Mouse (Mus musculus) kidney, adult 2 months (tissue): ENCODE measurements around the gene Hspa5. TPM values are rescaled to one million over a fixed set of nuclear protein-coding genes. Genes with fewer than 3 reads are reported as not detected.
"Not testable (repeated sequence)": the region's sequence is repeated elsewhere in the genome, so short reads cannot be mapped to it uniquely, and the experiment has no call there.

ENCODE experiments used
- DNase-seq: peaks from one replicate; pipeline ENCODE4 v3.0.0; 2021
- H3K27ac ChIP-seq: fragments of 200-500 bp; 2 replicates; pipeline ENCODE4 v1.5.1; 2012; ENCODE audit warnings: low read depth, low read length, control low read depth, inconsistent platforms; ENCODE audit not compliant: insufficient read depth
- H3K27me3 ChIP-seq: fragments of 200-500 bp; replicated peaks from 2 replicates; pipeline ENCODE4 v1.6.1; 2012; ENCODE audit warnings: mild to moderate bottlenecking, moderate library complexity, low read length, inconsistent platforms; ENCODE audit not compliant: control insufficient read depth, insufficient read depth
- H3K36me3 ChIP-seq: fragments of 200-500 bp; 2 replicates; pipeline ENCODE4 v1.6.1; 2012; ENCODE audit warnings: mild to moderate bottlenecking, moderate library complexity, low read length, inconsistent platforms; ENCODE audit not compliant: control insufficient read depth, insufficient read depth
- H3K4me1 ChIP-seq: fragments of 200-500 bp; 2 replicates; pipeline ENCODE4 v1.6.1; 2011; ENCODE audit warnings: low read length; ENCODE audit not compliant: control insufficient read depth, insufficient read depth
- H3K4me3 ChIP-seq: fragments of 200-500 bp; 2 replicates; pipeline ENCODE4 v1.5.1; 2011; ENCODE audit warnings: mild to moderate bottlenecking, low read depth, low read length, control low read depth; ENCODE audit not compliant: insufficient read depth
- CTCF ChIP-seq: fragments of 200-500 bp; conservative IDR thresholded peaks from 2 replicates; pipeline ENCODE4 v1.5.1; 2011; ENCODE audit warnings: low read depth, mild to moderate bottlenecking, control low read depth, low read length, moderate library complexity, mixed read lengths; ENCODE audit not compliant: insufficient read depth, insufficient read length
- POLR2A ChIP-seq: fragments of 200-500 bp; IDR thresholded peaks from one replicate; pipeline ENCODE4 v1.6.1; 2011; ENCODE audit warnings: low read depth, low read length, control low read depth
- WGBS: fragments of 180-500 bp; shearing (Covaris S2); methylation state at CpG from one replicate; pipeline ENCODE4 v1.1.7; 2018; 5-methylcytosine and 5-hydroxymethylcytosine counted together
- polyA plus RNA-seq: library from polyadenylated mRNA; depleted of rRNA; stranded (reverse); fragments of >200 nt; gene quantifications from 2 replicates; pipeline ENCODE4 v1.2.3, GENCODE M21; 2012

Gene Hspa5
- polyA plus RNA-seq, 1 experiment: 489 TPM

DNA sequence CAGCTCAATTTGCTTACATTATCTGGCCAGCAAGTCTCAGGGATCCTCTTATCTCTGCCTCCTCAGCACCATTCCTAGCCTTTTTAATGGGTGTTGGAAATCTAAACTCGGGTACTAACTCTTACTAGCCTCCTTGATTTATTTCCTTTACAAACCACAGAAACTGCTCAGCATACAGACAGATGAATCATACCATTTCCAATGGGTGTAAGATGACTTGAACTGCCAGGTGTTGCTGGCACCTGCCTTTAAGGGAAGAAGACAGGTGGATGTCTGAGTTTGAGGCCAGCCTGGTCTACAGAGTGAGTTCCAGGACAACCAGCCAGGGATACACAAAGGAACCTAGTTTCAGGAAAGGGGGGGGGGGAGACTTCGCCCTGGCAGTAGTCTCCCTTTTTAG, 36.3 kb downstream of the Hspa5 start:
- WGBS: 62% methylated on average over 2 of the region's 2 CpGs
- Histone ChIP-seq H3K27me3 (no peaks in the 10 kb centered on the region), H3K36me3 (peaks cover 7% of the 10 kb centered on the region)

DNA sequence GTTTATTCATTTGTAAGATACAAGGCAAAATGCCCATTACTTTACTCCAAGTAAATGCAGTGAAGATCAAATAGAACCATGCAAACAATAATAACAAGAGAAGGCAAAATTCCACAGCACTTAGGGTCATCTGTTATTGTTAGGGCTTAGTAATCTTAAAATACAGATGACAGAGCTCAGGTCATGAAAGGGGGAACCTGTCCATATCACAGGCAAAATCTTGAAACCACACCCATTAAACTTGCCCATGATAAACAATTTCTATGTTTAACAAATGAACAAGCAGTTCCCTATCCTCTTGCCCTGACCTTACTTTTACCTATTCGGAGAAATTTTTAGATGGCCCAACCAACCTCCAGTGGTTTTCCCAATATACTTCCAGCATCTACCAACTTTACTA, 37.8 kb downstream of the Hspa5 start:
- TF ChIP-seq CTCF (no peak), POLR2A (no peak)
- 94% methylated on average over 1 of the region's 1 CpGs for WGBS
- Histone ChIP-seq H3K4me3 (no peak overlapping the region), H3K4me1 (peaks cover 21% of the 10 kb centered on the region), H3K27ac (no peak overlapping the region), H3K27me3 (no peaks in the 10 kb centered on the region), H3K36me3 (peaks cover 8% of the 10 kb centered on the region)
- DNase-seq: no peak

More for the DNA sequence above, 36.3 kb downstream of the Hspa5 start:
- peaks cover 26% of the 10 kb centered on the region for H3K4me1 ChIP-seq
- TF ChIP-seq POLR2A: no peak
- TF ChIP-seq CTCF: no peak
- H3K4me3 ChIP-seq: no peak overlapping the region
- H3K27ac ChIP-seq: no peak overlapping the region
- no peak for DNase-seq

DNA sequence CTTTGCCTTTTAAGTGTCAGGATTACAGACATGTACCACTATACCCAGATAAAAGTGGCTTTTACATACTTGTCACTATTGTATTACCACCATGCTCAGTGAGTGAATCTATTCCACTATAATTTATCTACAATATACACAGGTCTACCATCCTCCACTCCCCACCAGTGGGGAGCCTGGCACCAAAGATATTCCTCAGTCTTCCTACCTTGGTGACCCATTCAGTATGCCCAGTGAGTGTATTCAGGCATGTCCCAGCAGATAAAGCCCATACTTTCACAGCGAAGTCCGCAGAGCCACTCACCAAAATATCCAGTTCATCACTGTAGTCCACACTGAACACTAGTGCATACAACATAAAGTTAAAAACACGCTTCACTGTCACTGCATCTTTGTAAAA, 39.0 kb downstream of the Hspa5 start:
- no peak for DNase-seq
- Histone ChIP-seq H3K36me3 (peaks cover 8% of the 10 kb centered on the region), H3K4me3 (no peak overlapping the region), H3K4me1 (peaks cover 13% of the 10 kb centered on the region), H3K27ac (no peak overlapping the region), H3K27me3 (no peaks in the 10 kb centered on the region)
- WGBS: 88% methylated on average over 3 of the region's 3 CpGs
- TF ChIP-seq POLR2A (no peak), CTCF (no peak)

DNA sequence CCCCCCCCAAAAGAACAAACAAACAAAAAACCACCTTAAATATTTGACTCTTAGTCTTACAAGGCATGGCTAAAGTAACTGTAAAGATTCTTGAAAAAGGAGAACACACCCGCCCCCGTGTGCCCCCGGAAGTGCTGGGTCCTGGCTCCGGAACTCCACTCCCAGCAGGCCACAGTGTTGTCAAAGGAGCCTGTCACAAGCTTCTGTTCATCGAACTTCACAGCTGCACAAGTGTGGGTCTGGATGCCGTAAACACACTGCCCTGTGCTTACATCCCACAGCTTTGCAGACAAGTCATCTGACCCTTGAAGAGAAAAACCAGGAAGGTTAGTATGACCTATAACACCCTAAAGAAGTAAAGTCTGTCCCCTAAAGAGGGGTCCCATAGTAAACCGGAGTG, 40.9 kb downstream of the Hspa5 start:
- no peaks in the 10 kb centered on the region for H3K27me3 ChIP-seq

DNA sequence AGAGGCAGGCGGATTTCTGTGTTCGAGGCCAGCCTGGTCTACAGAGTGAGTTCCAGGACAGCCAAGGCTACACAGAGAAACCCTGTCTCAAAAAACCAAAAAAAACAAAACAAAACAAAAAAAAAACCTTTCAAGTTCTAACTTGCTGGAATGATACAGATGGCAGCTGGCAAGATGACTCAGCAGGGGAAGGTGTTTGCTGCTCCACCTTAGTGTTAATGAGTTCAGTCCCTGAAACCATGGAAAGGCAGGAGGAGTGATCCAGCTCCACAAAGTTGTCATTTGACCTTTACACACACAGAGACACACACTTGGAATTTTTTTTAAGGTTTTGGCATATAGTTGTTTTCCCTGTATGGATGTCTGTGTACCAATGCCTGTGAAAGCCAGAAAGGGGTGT, 44.1 kb downstream of the Hspa5 start:
- not testable (repeated sequence) for DNase-seq, H3K27me3 ChIP-seq, H3K36me3 ChIP-seq, H3K27ac ChIP-seq, H3K4me3 ChIP-seq, H3K4me1 ChIP-seq
- 93% methylated on average over 2 of the region's 2 CpGs for WGBS

More for the DNA sequence above, 40.9 kb downstream of the Hspa5 start:
- peaks cover 5% of the 10 kb centered on the region for H3K36me3 ChIP-seq
- no peak overlapping the region for H3K4me3 ChIP-seq
- H3K4me1 ChIP-seq: peaks cover 5% of the 10 kb centered on the region; the same call in 1 of the 2 replicates
- no peak overlapping the region for H3K27ac ChIP-seq
- TF ChIP-seq POLR2A: no peak
- no peak for TF ChIP-seq CTCF
- 70% methylated on average over 7 of the region's 7 CpGs for WGBS
- no peak for DNase-seq

DNA sequence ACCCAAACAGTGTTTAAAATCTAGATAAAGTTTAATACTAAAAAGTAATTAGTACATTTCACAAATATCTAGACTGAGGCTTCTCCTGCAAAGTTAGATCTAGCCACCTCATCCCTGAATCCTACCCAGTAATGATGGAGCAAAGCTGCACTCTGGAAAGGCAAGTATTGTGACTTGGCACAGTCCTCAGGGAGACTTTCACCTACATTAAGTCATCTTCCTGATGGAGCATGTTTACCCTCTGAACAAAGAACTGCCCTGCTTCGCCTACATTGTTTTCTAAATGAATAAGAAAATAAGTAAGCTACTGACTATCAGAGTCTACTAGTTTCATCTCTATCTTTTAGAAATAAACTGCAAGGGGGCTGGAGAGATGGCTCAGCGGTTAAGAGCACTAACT, 46.7 kb downstream of the Hspa5 start:
- 96% methylated on average over 2 of the region's 2 CpGs for WGBS
- DNase-seq: no peak
- TF ChIP-seq CTCF (no peak), POLR2A (no peak)
- H3K27me3 ChIP-seq: no peaks in the 10 kb centered on the region
- H3K36me3 ChIP-seq: peaks cover 4% of the 10 kb centered on the region
- H3K4me3 ChIP-seq: no peak overlapping the region
- H3K27ac ChIP-seq: no peak overlapping the region
- no peaks in the 10 kb centered on the region for H3K4me1 ChIP-seq

DNA sequence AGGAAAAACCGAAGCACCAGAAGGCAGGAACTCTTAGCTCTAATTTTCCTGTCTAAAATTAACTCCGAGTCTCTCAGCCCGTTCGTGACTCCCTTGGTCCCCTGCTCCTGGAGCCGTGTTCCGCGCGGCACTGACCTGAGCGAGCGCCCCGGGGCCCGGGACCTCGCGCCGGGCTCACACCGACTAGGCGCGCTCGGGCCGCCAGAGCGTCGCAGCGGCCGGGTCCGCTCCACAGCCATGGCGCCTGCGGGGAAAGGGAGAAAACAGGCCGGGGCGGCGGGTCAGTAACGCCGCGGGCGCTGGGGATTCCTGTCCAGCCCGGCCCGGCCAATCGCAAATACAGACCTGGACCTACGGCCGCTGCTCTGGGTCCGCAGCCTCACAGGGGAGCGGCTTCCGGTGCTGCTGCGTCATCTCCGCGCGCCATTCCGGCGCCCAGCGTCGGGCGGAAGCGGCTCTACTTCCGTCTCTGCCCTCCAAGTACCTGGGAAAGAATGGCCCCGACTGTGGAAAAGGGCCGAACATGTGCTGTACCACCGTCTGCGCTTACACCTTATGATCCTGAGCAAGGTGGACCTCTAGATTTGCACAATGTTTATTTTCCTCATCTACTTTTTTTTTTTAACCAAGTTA, 54.2 kb downstream of the Hspa5 start, which contains the start of gene Fbxw2:
Gene Fbxw2 (minus strand): TSS at position 485 of the 633 bp plus-strand sequence.
- H3K36me3 ChIP-seq: peaks cover 2% of the 10 kb centered on the region
- peak; percentile 95 for DNase-seq
- H3K27me3 ChIP-seq: no peaks in the 10 kb centered on the region
- H3K4me1 ChIP-seq: peaks cover 9% of the 10 kb centered on the region; the same call in 1 of the 2 replicates
- peak within 1 kb of the TSS; percentile 69 for H3K4me3 ChIP-seq
- under 1% methylated on average over 57 of the region's 57 CpGs for WGBS
- TF ChIP-seq POLR2A (peak; percentile 37), CTCF (no peak)
- H3K27ac ChIP-seq: peak within 1 kb of the TSS; percentile 69
